Mouse (Mus musculus): Measurements from ENCODE around the gene Otoa.

DNA sequence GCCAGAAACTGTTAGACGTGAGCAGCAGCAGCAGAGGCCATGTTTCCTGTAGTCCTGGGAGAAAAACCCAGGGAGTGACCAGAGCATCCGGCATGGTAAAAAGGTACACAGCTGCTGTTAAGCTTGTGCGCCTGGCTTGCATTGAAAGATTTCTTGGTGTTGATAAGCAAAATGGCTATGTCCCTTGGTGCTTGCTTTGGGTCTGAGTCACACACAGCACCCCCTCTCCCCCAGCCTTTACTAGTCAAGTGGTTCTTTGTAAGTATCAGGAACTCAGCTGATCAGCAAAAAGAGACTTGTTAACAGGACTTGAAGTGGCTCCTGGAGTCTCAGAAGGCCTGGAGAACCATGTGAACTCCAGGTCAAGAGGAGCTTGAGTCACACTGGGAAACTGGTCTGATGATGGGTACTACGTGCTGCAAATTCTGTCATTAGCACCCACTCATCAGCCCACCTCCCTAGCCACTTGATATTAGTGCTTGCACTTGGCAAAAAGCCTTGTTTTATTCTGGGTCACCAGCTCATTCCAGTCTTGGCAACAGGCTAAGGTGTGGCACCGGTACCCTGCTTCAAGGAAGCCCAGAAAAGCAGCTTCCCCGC is 6.5 kb upstream of the Otoa start:
- TF ChIP-seq EP300 (IDR thresholded peaks at IDR 0.05; ENCODE audit: low read depth): no peak
- TF ChIP-seq CTCF (IDR thresholded peaks at IDR 0.05; ENCODE audit: low read depth): no peak

Data from liver, embryonic 14.5 days (tissue).